In genomic region chr6:90550161-90550912, GRCm38 (mm10) we compare ENCODE assay signal across 8 mouse cellular contexts. TPM values are rescaled to one million over a fixed set of nuclear protein-coding genes. Genes with fewer than 3 reads are reported as not detected.
DNase-seq lines count a peak whose midpoint lies in the region; ATAC-seq and TF ChIP-seq lines count a peak whose summit lies in the region.

No protein-coding gene starts in this region.

- peak; percentile 35; the same call in 1 of the 2 replicates for TF ChIP-seq POLR2A in heart, adult 2 months (IDR thresholded peaks at IDR 0.05; ENCODE audit: insufficient read depth, low read depth, low read length)
- TF ChIP-seq POLR2A in olfactory bulb, adult 2 months (IDR thresholded peaks at IDR 0.05; ENCODE audit: insufficient read depth, low read depth, low read length), result no peak

- H3K9ac ChIP-seq in heart, adult 2 months (ENCODE audit: low read depth, low read length), result no peak overlapping the region
- no peak overlapping the region for H3K9ac ChIP-seq in lung, embryonic 15.5 days

- no peaks in the 10 kb centered on the region for H3K36me3 ChIP-seq in heart, adult 2 months (ENCODE audit: control insufficient read depth, insufficient read depth, low read length)
- no peaks in the 10 kb centered on the region for H3K36me3 ChIP-seq in lung, embryonic 15.5 days

- H3K27me3 ChIP-seq in heart, adult 2 months (ENCODE audit: control insufficient read depth, insufficient read depth, low read length), result no peaks in the 10 kb centered on the region
- H3K27me3 ChIP-seq in lung, embryonic 15.5 days, result no peaks in the 10 kb centered on the region

- peak overlapping the region; percentile 37; the same call in 1 of the 2 replicates for H3K4me3 ChIP-seq in heart, adult 2 months
- peak overlapping the region; percentile 33 for H3K4me3 ChIP-seq in lung, embryonic 15.5 days
- H3K4me3 ChIP-seq in olfactory bulb, adult 2 months (ENCODE audit: insufficient read depth, low read depth, low read length), result peak overlapping the region; percentile 19; the same call in 1 of the 2 replicates

- no peaks in the 10 kb centered on the region for H3K79me2 ChIP-seq in heart, adult 2 months (replicated peaks; ENCODE audit: control insufficient read depth, insufficient read depth, low read length)

- H3K4me1 ChIP-seq in heart, adult 2 months (ENCODE audit: control insufficient read depth, insufficient read depth, low read length), result peaks cover 2% of the 10 kb centered on the region
- H3K4me1 ChIP-seq in lung, embryonic 15.5 days, result peaks cover 6% of the 10 kb centered on the region; the same call in 1 of the 2 replicates
- H3K4me1 ChIP-seq in olfactory bulb, adult 2 months (ENCODE audit: control insufficient read depth, insufficient read depth, low read length), result no peaks in the 10 kb centered on the region

- intact Hi-C loops in heart, adult 2 months (cut with DNase I), result no loop called here
- intact Hi-C loops in heart, postnatal 10 days (cut with DNase I), result no loop called here
- intact Hi-C loops in left cerebral cortex, postnatal 14 days (cut with DNase I), result no loop called here

- peak; percentile 83 for ATAC-seq in lung, embryonic 15.5 days (ENCODE audit: borderline replicate concordance, extremely low read depth, low FRiP score, low TSS enrichment)

- H3K4me2 ChIP-seq in lung, embryonic 15.5 days, result peak overlapping the region; percentile 62

- H3K9me3 ChIP-seq in lung, embryonic 15.5 days, result no peaks in the 10 kb centered on the region

- no peak for TF ChIP-seq CTCF in heart, adult 2 months (IDR thresholded peaks at IDR 0.05)
- TF ChIP-seq CTCF in olfactory bulb, adult 2 months (IDR thresholded peaks at IDR 0.05; ENCODE audit: insufficient read depth, low read depth, low read length), result no peak

- WGBS in heart, adult 2 months, result 25% methylated on average over 25 of the region's 25 CpGs
- 14% methylated on average over 25 of the region's 25 CpGs for WGBS in lung, embryonic 15.5 days
- 33% methylated on average over 25 of the region's 25 CpGs for WGBS in olfactory bulb, adult 2 months

- peak; percentile 45 for DNase-seq in heart, adult 2 months
- no peak for DNase-seq in heart, postnatal 10 days
- peak; percentile 22 for DNase-seq in embryo, embryonic 11.5 days (ENCODE audit: low read depth, low spot score)
- DNase-seq in heart, adult 8-10 months (ENCODE audit: low spot score), result peak; percentile 40
- DNase-seq in kidney, adult 9 months, result peak; percentile 92
- no peak for DNase-seq in left cerebral cortex, postnatal 14 days (ENCODE audit: low spot score in 2 of 2)

- peak overlapping the region; percentile 44 for H3K27ac ChIP-seq in heart, adult 2 months
- no peak overlapping the region for H3K27ac ChIP-seq in lung, embryonic 15.5 days
- peak overlapping the region; percentile 31 for H3K27ac ChIP-seq in olfactory bulb, adult 2 months (ENCODE audit: insufficient read depth, low read depth, low read length)

- no peak for TF ChIP-seq EP300 in heart, adult 2 months (IDR thresholded peaks at IDR 0.05; ENCODE audit: insufficient read depth, low read depth, low read length)

RNA-seq across cellular contexts. Expression of gene Slc41a3, which starts 54.2 kb away (rescaled TPM):
- 100 to 1,000 TPM in 1 of 2 experiments, 10 to 100 TPM in 1; 91.9 to 139 TPM for total RNA-seq in heart, adult 2 months (2021)
- 100 and 128 TPM in 2 replicates for polyA plus RNA-seq in heart, adult 2 months (2012; rRNA removed)
- 10 to 100 TPM; 38.5 to 40.4 TPM for total RNA-seq in heart, postnatal 10 days (2021)
- 10 to 100 TPM; 48.1 to 98.4 (median 78.7) TPM for total RNA-seq in heart, adult 8-10 months (2022)
- polyA plus RNA-seq in lung, embryonic 15.5 days (2015; fragmentation: Nextera tagmentation; extraction: Ambion mirVana), result 5.2 and 6.3 TPM in 2 replicates
- not detected in 2 replicates for polyA plus RNA-seq in olfactory bulb, adult 2 months (2012; ENCODE audit: insufficient read depth, insufficient read length, low replicate concordance, missing spikeins)
- total RNA-seq in left cerebral cortex, postnatal 14 days (2021), result 1 to 10 TPM; 5.7 to 6.2 TPM

Comparison
In these comparisons a context has a peak if more than half of its experiments do, and no peak if none do; other contexts are left out.
1. DNase-seq: peak in heart, adult 2 months (2 of 2), embryo, embryonic 11.5 days (single experiment), heart, adult 8-10 months (single experiment) and kidney, adult 9 months (single experiment); none in heart, postnatal 10 days (0 of 2) and left cerebral cortex, postnatal 14 days (0 of 2).
2. RNA of gene Slc41a3, which starts 54.2 kb away (total RNA-seq): 91.9 to 139 TPM in heart, adult 2 months, 48.1 to 98.4 TPM in heart, adult 8-10 months and 38.5 to 40.4 TPM in heart, postnatal 10 days; 5.7 to 6.2 TPM in left cerebral cortex, postnatal 14 days; every median in the first group is over 4 times any median in the second.
3. Peak in every context shown above with its lines, with median percentiles within 50 percentile points of each other: H3K4me3 ChIP-seq.